Mouse (Mus musculus) CD4-positive, CD25-positive, alpha-beta regulatory T cell, adult 2 months (primary cell): ENCODE results near the gene Inka1.

Experiments
- DNase-seq: peaks from one replicate; pipeline ENCODE4 v3.0.0-alpha.2; 2012; ENCODE audit warnings: low read depth, low spot score

Inka1 gene

GRCm38 (mm10) chr9:107985131-107986119 lies at the start of gene Inka1:
Gene Inka1, minus strand, starts transcription at chr9:107985879.
- peak; percentile 93 for DNase-seq

GRCm38 (mm10) chr9:108032126-108032525 lies 46.4 kb upstream of the Inka1 start:
- no peak for DNase-seq

DNA sequence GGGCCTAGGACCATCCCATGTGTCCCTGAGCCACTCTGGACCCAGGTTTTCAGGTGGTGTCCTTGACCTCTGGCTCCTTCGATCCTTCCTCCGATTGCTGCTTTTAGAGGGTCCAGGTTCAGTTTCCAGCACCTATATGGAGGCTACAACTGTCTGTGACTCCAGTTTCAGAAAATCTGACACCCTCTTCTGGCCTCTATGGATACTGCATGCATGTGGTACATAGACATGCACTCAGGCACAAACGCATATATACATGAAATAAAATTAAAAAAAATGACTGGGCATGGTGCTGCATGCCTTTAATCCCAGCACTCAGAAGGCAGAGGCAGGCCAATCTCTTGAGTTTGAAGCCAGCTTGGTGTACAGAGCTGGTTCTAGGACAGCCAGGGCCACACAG lies 42.2 kb upstream of the Inka1 start:
- DNase-seq, result no peak

DNA sequence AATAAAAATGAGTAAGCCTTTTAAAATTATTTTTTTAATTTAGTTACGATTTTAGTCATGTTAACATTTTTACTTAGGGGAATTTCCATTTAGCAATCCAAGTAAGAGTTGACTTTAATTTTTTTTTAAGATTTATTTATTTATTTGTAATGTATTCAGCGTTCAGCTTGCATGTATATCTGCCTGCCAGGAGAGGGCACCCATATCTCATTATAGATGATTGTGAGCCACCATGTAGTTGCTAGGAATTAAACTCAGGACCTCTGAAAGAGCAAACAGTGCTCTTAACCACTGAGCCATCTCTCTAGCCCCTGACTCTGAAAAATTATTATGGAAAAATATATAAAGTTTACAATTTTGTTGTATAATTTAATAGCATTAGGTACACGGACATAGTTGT lies 40.9 kb upstream of the Inka1 start:
- peak; percentile 63 for DNase-seq

DNA sequence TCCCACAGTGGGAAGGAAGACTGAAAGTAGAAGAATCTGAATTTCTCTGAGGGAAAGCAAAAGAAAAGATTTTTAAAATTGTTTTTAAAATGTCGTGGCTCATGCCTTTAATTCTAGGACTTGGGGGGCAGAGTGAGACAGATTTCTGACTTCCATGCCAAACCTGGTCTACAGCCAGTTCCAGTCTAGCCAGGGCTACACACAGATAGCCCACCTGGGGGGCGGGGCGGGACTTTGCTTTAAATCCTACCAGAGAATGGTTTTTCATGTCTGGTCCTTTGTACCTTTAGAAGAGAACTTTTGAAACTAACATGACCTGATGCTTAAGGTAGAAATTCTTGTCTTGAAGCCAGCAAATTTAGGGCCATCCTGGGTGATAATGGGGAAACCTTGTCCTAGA lies 37.5 kb upstream of the Inka1 start:
- no peak for DNase-seq

- DNase-seq, result no peak
Observed at GRCm38 (mm10) chr9:108020741-108021140, 35.1 kb upstream of the Inka1 start.

GRCm38 (mm10) chr9:108017127-108017526 lies 31.4 kb upstream of the Inka1 start:
- DNase-seq, result no peak

DNA sequence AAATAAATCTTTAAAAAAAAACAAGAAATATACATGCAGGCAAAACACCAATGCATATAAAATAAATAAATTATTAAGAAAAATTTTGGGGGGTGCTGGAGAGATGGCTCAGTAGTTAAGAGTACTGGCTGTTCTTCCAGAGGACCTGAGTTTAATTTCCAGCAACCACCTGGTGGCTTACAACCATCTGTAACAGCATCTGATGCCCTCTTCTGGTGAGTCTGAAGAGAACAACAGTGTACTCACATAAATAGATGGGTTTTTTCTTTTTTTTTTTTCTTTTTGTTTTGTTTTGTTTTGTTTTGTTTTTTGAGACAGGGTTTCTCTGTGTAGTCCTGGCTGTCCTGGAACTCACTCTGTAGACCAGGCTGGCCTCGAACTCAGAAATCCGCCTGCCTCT lies 27.9 kb upstream of the Inka1 start:
- peak; percentile 28 for DNase-seq

GRCm38 (mm10) chr9:108010385-108010784 lies 24.7 kb upstream of the Inka1 start:
- DNase-seq, result peak; percentile 36

GRCm38 (mm10) chr9:108008041-108008440 lies 22.4 kb upstream of the Inka1 start:
- DNase-seq, result no peak

GRCm38 (mm10) chr9:108003531-108003890 lies 17.8 kb upstream of the Inka1 start:
- DNase-seq, result peak; percentile 61

DNA sequence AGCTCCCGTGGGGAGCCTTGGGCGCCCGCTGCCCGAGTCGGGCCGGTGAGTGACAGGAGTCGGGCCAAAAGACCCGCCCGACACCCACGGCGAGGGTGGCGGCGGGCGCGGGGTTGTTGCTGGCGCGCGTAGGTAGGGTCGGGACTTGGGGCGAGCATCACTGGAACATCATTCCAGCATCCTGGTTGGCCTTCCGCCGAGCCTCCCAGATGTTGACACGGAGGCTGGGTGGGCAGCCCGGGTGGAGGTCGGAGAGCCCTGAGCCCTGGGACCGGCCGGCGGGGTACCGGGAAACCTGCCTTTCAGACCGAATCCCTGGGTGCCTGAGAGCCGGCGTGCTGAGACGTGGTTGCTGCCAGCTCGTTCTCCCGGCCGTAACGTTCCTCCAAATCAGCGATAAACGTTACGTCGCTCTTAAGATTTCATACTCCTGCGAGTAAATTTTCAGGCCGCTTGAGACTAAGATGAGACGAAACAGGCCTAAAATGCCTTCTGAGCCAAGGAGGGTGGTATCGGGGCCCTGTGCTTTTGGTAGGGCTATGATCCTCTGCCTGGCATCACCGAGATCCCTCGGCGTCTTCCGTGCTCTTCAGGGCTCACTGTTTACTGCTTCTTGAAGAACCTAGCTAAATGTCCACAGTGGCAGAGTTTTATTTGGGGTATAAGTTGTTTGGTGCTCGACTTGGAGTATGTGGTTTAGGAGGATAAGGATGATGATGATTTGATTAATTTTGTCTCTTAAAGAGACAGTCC lies 17.3 kb upstream of the Inka1 start:
- DNase-seq, result peak; percentile 53

DNA sequence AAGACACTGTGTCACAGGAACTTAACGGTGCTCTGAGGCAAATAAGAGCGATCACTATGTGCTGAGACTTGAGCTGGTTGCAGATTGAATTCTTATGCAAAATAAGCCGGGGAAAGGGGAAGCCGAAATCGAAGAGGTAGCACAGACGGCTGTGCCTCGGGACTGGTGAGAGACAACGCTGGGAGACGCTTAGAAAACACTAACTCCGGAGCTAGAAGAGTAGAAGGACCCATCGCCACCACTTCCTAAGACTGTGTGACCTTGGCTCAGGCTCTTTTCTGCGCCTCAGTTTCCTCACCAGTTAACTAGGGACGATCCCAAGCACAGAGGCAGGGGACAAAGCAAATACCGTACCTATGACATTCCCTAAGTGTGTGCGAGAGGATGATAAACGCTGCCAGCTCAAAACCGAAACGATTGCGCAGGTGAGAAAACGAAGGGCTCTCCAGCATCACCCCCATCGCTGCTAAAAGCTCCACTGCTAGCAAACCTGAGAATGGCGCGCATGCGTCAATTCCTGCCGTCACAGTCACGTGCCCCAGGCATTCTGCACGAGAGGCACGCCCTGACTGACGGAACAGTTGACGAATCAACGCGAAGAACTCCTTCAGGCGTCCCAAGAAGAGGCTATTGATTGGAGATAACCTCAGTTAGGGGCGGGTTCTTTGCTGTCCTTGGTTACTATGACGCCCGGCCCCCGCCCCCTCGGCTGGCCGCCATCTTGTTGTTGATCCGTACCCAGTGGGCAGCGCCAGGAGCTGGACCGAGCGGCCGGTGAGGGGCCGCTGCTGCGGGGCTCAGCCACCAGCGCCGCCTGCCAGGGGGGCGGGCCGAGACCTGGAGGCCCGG lies 16.5 kb upstream of the Inka1 start, which contains the start of gene Ip6k1:
Ip6k1 (plus strand) TSS at position 580 of the 849 bp plus-strand sequence.
- DNase-seq, result peak; percentile 100

GRCm38 (mm10) chr9:107996049-107996448 lies 10.4 kb upstream of the Inka1 start, which contains the start of gene Gm20662:
Gene Gm20662, plus strand, starts transcription at chr9:107996349.
- no peak for DNase-seq

- DNase-seq, result no peak
Observed at GRCm38 (mm10) chr9:107995513-107995912, 9.8 kb upstream of the Inka1 start.

DNA sequence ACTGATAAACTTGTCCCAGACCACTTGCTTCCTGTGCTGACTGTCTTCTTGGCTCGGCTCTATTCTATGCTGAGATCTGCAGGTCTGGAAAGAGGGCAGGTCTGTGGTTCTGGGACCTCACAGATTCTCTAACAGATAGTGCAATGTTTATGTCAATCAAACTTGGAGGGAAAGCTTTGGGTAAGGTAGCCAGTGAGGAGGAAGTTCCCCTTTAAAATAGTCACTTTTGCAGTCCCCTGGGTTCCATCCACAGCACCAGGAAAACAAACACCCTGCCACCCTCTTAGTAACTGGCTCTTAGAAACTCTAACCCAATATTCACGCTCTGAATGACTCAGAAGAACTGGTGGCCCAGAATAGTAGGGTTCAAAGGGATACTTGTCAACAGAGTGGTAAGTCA lies 8.8 kb upstream of the Inka1 start:
- DNase-seq, result no peak

DNA sequence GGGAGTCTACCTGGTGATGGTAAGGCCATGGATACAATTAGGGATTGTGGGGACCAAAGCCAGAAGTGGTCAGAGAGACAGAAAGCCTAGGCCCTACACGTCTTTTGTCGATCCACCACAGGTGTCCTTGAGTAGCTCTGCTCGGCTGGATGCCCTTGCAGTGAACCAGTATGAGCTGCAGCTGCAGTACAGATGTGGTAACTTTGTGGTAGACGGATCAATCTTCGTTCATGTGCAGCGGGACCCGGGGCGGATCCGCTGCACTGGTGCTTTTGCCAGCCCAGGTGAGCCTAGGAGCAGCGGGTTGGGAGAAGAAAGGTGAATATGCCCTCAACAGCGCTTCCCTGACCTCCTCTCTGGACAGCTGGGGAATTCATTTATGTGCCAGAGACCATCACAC lies 7.3 kb upstream of the Inka1 start:
- DNase-seq, result no peak

- DNase-seq, result no peak
Observed at GRCm38 (mm10) chr9:107992197-107992596, 6.5 kb upstream of the Inka1 start, which contains the start of gene Cdhr4. Gene Cdhr4, plus strand, starts transcription at chr9:107992497.

GRCm38 (mm10) chr9:107987950-107988349 lies 2.3 kb upstream of the Inka1 start:
- no peak for DNase-seq

- DNase-seq, result peak; percentile 83
Observed at GRCm38 (mm10) chr9:107986376-107986775, 697 bp upstream of the Inka1 start.

- no peak for DNase-seq
Observed at GRCm38 (mm10) chr9:107984754-107985055, 974 bp downstream of the Inka1 start.
